Mouse (Mus musculus): ENCODE data around the gene Gm12216.

- TF ChIP-seq POLR2A (IDR thresholded peaks at IDR 0.05; ENCODE audit: low read depth, low read length) = no peak
- no peak for TF ChIP-seq CTCF (IDR thresholded peaks at IDR 0.05; ENCODE audit: extremely low read depth, insufficient read depth, insufficient read length, insufficient replicate concordance)
Observed at GRCm38 (mm10) chr11:53768422-53769184, 90.5 kb downstream of the Gm12216 start.

Measured in spleen, adult 2 months (tissue).